Mouse (Mus musculus) sigmoid colon, adult 10 weeks (tissue): ENCODE results near the gene Gm20826. TPM values are rescaled to one million over a fixed set of nuclear protein-coding genes. Genes with fewer than 3 reads are reported as not detected.

Source experiments
- polyA plus RNA-seq: library from polyadenylated mRNA; stranded (reverse); fragments of 350-450 nt; fragmentation: Illumina TruSeq; extraction: RNeasy Lipid Tissue Mini Kit (QIAGEN cat#74804); gene quantifications from one replicate; pipeline ENCODE4 v1.2.3, GENCODE M21; 2014; ENCODE audit warnings: low read depth, low replicate concordance

The Gm20826 gene
- not detected for polyA plus RNA-seq

GRCm38 (mm10) chrY:7638389-7638788 is at the start of gene Gm20826:
Gene Gm20826 (minus strand): TSS chrY:7638489.

Other genes with a start within 250 kb of the Gm20826 start
- gene Gm21788, start 233.5 kb downstream of the Gm20826 start, polyA plus RNA-seq: not detected
- gene Gm28576, start 84.5 kb upstream of the Gm20826 start, polyA plus RNA-seq: not detected